Mouse (Mus musculus): ENCODE measurements around the gene Ppp2r2d. TPM values are rescaled to one million over a fixed set of nuclear protein-coding genes. Genes with fewer than 3 reads are reported as not detected.

Gene Ppp2r2d
- polyA plus RNA-seq, 1 experiment from 2014 or later = 34.9 TPM

DNA sequence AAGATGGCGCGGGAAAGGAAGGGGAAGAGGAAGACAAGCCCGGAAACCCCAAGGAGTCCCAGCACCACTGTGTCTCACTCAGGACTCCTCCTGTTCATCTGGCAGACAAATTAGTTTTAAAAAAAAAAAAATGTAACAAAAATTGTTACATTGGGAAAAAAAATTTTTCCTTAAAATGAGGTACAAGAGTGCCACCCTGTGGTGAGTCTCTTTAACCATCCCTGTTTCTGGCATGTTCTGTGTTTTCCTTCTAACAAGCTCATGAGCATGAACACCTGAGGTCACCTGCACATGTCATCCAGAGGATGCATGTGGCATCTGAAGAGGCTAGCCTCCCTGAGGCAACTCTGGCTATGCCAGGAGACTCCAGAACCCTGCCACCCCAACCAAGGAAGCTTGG is 10.9 kb upstream of the Ppp2r2d start:
- Histone ChIP-seq H3K4me1 (ENCODE audit: control insufficient read depth, insufficient read depth, low read length) (no peaks in the 10 kb centered on the region), H3K9me3 (ENCODE audit: control insufficient read depth, low read depth, low read length) (no peaks in the 10 kb centered on the region), H3K9ac (replicated peaks; ENCODE audit: low read depth, low read length) (no peak overlapping the region), H3K36me3 (ENCODE audit: control insufficient read depth, insufficient read depth, low read length) (peaks cover 14% of the 10 kb centered on the region; the same call in 1 of the 2 replicates), H3K4me3 (ENCODE audit: low read depth, low read length) (no peak overlapping the region), H3K27me3 (ENCODE audit: control insufficient read depth, insufficient read depth, low read length) (no peaks in the 10 kb centered on the region), H3K27ac (ENCODE audit: low read length) (no peak overlapping the region), H3K4me2 (replicated peaks; ENCODE audit: low read depth, low read length) (no peak overlapping the region)
- WGBS = 91% methylated on average over 3 of the region's 3 CpGs
- ATAC-seq (ENCODE audit: insufficient number of reproducible peaks, insufficient read depth, low FRiP score, low read depth) = no peak

DNA sequence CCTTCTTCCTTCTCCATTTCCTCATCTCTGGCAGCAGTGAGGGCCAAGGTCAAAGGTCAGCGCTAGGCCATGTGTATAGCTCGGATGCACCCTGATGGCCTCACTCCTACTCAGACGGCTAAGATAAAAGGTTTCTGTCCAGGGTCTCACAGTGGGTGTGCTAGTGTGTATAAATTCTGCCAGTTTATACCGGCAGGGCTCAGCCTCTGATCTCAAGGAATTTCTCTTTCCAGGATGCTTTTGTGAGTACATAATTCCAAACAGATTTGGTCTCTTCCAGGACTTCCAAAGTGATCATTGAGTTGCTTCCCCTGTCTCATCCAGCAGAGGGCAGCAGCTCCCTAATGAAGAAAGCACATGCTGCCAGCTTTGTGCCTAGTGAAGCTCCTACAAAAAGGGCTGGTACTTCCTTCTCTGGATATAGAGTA is 5.3 kb upstream of the Ppp2r2d start:
- no peak overlapping the region for H3K4me2 ChIP-seq (replicated peaks; ENCODE audit: low read depth, low read length)
- H3K36me3 ChIP-seq (ENCODE audit: control insufficient read depth, insufficient read depth, low read length) = peaks cover 10% of the 10 kb centered on the region; the same call in 1 of the 2 replicates
- no peaks in the 10 kb centered on the region for H3K27me3 ChIP-seq (ENCODE audit: control insufficient read depth, insufficient read depth, low read length)
- H3K9me3 ChIP-seq (ENCODE audit: control insufficient read depth, low read depth, low read length) = no peaks in the 10 kb centered on the region
- H3K9ac ChIP-seq (replicated peaks; ENCODE audit: low read depth, low read length) = no peak overlapping the region
- H3K4me3 ChIP-seq (ENCODE audit: low read depth, low read length) = no peak overlapping the region
- no peak overlapping the region for H3K27ac ChIP-seq (ENCODE audit: low read length)
- H3K4me1 ChIP-seq (ENCODE audit: control insufficient read depth, insufficient read depth, low read length) = peaks cover 10% of the 10 kb centered on the region; the same call in 1 of the 2 replicates
- 0 out of 2 replicates have a peak, but pooled peaks have one; percentile 28 for ATAC-seq (ENCODE audit: insufficient number of reproducible peaks, insufficient read depth, low FRiP score, low read depth)
- whole genome bisulfite sequencing = 31% methylated on average over 4 of the region's 4 CpGs

DNA sequence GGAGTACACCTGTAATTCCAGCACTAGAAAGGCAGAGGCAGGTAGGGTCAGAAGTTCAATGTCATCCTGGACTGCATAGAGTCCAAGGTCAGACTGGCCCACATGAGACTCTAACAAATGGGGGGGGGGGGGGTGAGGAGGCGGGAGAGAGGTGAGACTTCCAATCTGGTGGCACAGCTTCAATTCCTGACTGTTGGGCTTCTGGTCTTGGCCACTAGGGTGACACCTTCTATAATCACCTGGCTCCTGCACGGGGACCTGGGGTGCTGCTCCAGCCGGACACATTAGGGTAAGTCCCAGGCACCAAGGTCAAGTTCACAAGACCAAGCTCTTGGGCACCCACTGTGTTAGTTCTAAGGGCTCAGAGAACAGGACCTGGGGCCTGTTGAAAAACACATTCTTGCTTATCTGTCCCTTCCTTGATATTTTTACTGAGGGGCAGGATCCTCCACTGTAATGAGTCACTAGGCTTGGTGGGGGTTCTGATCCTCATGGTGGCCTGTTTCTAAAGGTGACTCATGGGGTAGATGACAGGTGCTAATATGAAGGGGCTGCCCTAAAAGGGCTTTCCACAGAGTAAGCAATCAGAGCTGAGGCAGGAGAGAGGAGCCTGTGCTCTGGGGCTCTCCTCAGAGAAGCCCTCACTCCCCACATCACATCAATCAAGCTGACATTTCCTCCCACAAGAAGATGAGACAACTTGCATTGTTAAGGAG is 4.3 kb upstream of the Ppp2r2d start:
- WGBS = 74% methylated on average over 3 of the region's 3 CpGs
- H3K4me1 ChIP-seq (ENCODE audit: control insufficient read depth, insufficient read depth, low read length) = peaks cover 10% of the 10 kb centered on the region; the same call in 1 of the 2 replicates
- H3K36me3 ChIP-seq (ENCODE audit: control insufficient read depth, insufficient read depth, low read length) = peaks cover 1% of the 10 kb centered on the region; the same call in 1 of the 2 replicates
- no peak overlapping the region for H3K4me2 ChIP-seq (replicated peaks; ENCODE audit: low read depth, low read length)
- H3K9me3 ChIP-seq (ENCODE audit: control insufficient read depth, low read depth, low read length) = no peaks in the 10 kb centered on the region
- no peaks in the 10 kb centered on the region for H3K27me3 ChIP-seq (ENCODE audit: control insufficient read depth, insufficient read depth, low read length)
- H3K27ac ChIP-seq (ENCODE audit: low read length) = no peak overlapping the region
- ATAC-seq (ENCODE audit: insufficient number of reproducible peaks, insufficient read depth, low FRiP score, low read depth) = no peak
- no peak overlapping the region for H3K9ac ChIP-seq (replicated peaks; ENCODE audit: low read depth, low read length)
- no peak overlapping the region for H3K4me3 ChIP-seq (ENCODE audit: low read depth, low read length)

DNA sequence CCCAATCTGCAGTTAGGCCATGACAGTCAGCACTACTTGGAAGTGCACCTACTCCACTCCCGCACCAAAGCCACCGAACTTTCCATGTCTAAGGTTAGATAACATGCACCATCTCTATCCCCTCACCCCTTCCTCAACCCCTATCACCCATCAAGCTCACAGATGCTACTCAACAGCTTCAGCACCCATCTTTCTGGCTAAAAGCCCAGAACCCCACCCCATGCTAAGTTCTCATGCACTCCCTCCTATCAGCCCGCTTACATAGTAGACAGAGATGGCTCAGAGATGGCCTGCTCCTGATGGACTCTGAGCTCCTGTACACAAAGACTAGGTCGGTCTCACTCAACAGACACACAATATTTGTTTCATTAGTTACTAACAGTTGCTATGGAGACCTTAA is 2.5 kb upstream of the Ppp2r2d start:
- no peak for ATAC-seq (ENCODE audit: insufficient number of reproducible peaks, insufficient read depth, low FRiP score, low read depth)
- WGBS = 82% methylated on average over 4 of the region's 4 CpGs

DNA sequence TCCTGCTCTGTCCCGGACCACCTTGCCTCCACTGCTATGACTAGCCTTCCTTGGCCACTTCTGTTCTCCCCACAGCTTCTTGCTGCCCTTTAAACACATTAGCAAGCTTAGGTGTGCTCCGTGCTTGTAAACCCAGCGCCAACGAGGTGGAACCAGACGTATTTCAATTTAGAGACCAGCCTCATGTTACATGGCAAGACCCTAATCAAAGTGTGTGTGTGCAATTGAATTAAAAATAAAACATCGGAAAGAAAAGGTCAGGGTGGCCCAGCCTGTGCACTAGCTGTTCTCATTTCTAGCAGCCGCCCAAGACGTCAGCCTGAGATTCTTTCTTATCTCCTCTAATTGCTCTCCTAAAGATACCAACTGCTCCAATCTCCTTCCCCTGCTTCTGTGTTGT is 768 bp upstream of the Ppp2r2d start:
- H3K9ac ChIP-seq (replicated peaks; ENCODE audit: low read depth, low read length) = peak overlapping the region; percentile 94; the same call in 1 of the 2 replicates
- 37% methylated on average over 8 of the region's 8 CpGs for WGBS
- no peaks in the 10 kb centered on the region for H3K27me3 ChIP-seq (ENCODE audit: control insufficient read depth, insufficient read depth, low read length)

More for the DNA sequence above, 2.5 kb upstream of the Ppp2r2d start:
- Histone ChIP-seq H3K9me3 (ENCODE audit: control insufficient read depth, low read depth, low read length) (no peaks in the 10 kb centered on the region), H3K4me3 (ENCODE audit: low read depth, low read length) (no peak overlapping the region), H3K4me1 (ENCODE audit: control insufficient read depth, insufficient read depth, low read length) (peaks cover 22% of the 10 kb centered on the region), H3K36me3 (ENCODE audit: control insufficient read depth, insufficient read depth, low read length) (0 out of 2 replicates have a peak, but pooled peaks cover 2% of the 10 kb centered on the region), H3K27me3 (ENCODE audit: control insufficient read depth, insufficient read depth, low read length) (no peaks in the 10 kb centered on the region), H3K27ac (ENCODE audit: low read length) (no peak overlapping the region), H3K4me2 (replicated peaks; ENCODE audit: low read depth, low read length) (no peak overlapping the region), H3K9ac (replicated peaks; ENCODE audit: low read depth, low read length) (no peak overlapping the region)

DNA sequence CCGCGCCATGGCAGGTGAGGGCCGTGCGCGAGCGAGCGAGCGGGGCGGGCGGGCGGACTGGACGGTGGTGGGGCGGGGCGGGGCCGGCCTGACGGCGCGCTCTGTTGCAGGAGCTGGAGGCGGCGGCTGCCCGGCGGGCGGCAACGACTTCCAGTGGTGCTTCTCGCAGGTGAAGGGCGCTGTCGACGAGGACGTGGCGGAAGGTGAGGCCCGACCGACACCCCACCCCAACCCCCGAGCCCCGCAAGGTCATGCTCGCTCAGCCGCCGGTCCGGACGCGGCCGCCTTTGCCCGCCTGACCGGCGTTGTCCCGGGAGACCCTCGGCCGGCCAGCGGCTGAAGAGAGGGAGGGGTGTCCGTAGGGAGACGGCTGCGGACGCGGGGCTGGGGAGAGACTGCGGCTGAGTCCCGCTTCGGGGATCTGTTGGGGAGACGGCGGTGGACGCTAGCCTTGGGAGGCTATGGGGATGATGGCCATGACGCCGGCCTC is 668 bp downstream of the Ppp2r2d start:
- Histone ChIP-seq H3K4me2 (replicated peaks; ENCODE audit: low read depth, low read length) (peak overlapping the region; percentile 91), H3K4me1 (ENCODE audit: control insufficient read depth, insufficient read depth, low read length) (peaks cover 24% of the 10 kb centered on the region), H3K9me3 (ENCODE audit: control insufficient read depth, low read depth, low read length) (no peaks in the 10 kb centered on the region), H3K27ac (ENCODE audit: low read length) (peak overlapping the region; percentile 86), H3K9ac (replicated peaks; ENCODE audit: low read depth, low read length) (peak overlapping the region; percentile 94), H3K36me3 (ENCODE audit: control insufficient read depth, insufficient read depth, low read length) (peaks cover 9% of the 10 kb centered on the region), H3K27me3 (ENCODE audit: control insufficient read depth, insufficient read depth, low read length) (no peaks in the 10 kb centered on the region), H3K4me3 (ENCODE audit: low read depth, low read length) (peak overlapping the region; percentile 98)
- 1% methylated on average over 38 of the region's 61 CpGs for WGBS
- ATAC-seq (ENCODE audit: insufficient number of reproducible peaks, insufficient read depth, low FRiP score, low read depth) = peak; percentile 81

More for the DNA sequence above, 768 bp upstream of the Ppp2r2d start:
- ATAC-seq (ENCODE audit: insufficient number of reproducible peaks, insufficient read depth, low FRiP score, low read depth) = no peak
- 0 out of 2 replicates have a peak, but pooled peaks cover 5% of the 10 kb centered on the region for H3K36me3 ChIP-seq (ENCODE audit: control insufficient read depth, insufficient read depth, low read length)
- H3K27ac ChIP-seq (ENCODE audit: low read length) = no peak overlapping the region
- no peaks in the 10 kb centered on the region for H3K9me3 ChIP-seq (ENCODE audit: control insufficient read depth, low read depth, low read length)
- H3K4me3 ChIP-seq (ENCODE audit: low read depth, low read length) = peak overlapping the region; percentile 98
- peak overlapping the region; percentile 47 for H3K4me2 ChIP-seq (replicated peaks; ENCODE audit: low read depth, low read length)
- peaks cover 24% of the 10 kb centered on the region for H3K4me1 ChIP-seq (ENCODE audit: control insufficient read depth, insufficient read depth, low read length)

DNA sequence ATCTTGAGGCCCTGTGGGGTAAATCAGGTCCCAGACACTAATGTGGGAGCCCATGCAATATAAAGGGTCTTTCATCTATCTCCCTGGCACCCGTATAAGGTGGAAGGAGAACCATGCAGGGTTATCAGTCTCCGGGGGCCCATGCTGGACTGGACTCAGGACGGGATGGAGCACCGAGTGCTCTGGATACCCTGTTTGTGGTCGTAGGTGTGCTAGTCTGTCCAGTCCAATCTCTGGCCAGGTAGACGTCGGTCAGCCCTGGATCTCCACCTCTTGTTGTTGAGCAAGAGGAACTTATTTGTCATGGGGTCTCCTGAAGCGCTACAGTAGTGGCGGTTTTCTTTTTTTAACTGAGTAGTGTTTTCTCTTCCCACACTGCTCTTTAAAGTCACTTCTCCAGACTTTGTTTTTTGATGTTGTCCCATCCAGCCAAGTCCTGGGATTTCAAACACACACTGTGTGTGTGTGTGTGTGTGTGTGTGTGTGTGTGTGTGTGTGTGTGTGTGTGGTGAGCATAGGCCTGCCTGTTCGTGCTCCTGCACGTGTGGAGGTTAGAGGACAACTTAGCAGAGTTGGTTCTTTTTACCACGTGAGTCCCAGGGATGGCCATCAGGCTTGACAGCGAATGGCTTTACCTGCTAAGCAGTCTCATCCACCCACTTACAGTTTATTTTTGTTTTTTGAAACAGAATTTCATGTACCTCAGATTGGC is 1.6 kb downstream of the Ppp2r2d start:
- Histone ChIP-seq H3K27me3 (ENCODE audit: control insufficient read depth, insufficient read depth, low read length) (no peaks in the 10 kb centered on the region), H3K9ac (replicated peaks; ENCODE audit: low read depth, low read length) (peak overlapping the region; percentile 94), H3K9me3 (ENCODE audit: control insufficient read depth, low read depth, low read length) (no peaks in the 10 kb centered on the region), H3K36me3 (ENCODE audit: control insufficient read depth, insufficient read depth, low read length) (peaks cover 18% of the 10 kb centered on the region), H3K27ac (ENCODE audit: low read length) (no peak overlapping the region), H3K4me3 (ENCODE audit: low read depth, low read length) (peak overlapping the region; percentile 98), H3K4me2 (replicated peaks; ENCODE audit: low read depth, low read length) (peak overlapping the region; percentile 91), H3K4me1 (ENCODE audit: control insufficient read depth, insufficient read depth, low read length) (peaks cover 24% of the 10 kb centered on the region)
- WGBS = 38% methylated on average over 13 of the region's 13 CpGs
- no peak for ATAC-seq (ENCODE audit: insufficient number of reproducible peaks, insufficient read depth, low FRiP score, low read depth)
